Mouse (Mus musculus) common myeloid progenitor, adult 5-6 weeks (primary cell): ENCODE measurements around the gene Cmas. TPM values are rescaled to one million over a fixed set of nuclear protein-coding genes. Genes with fewer than 3 reads are reported as not detected.

Experiments
- ATAC-seq: replicated peaks from 2 replicates; pipeline ENCODE4 v1.8.0; 2016; ENCODE audit warnings: low read depth, mild to moderate bottlenecking, moderate TSS enrichment, inconsistent platforms; ENCODE audit not compliant: poor library complexity, severe bottlenecking
- total RNA-seq: library from RNA; stranded (forward); fragments of 200-1000, 187-1606 nt; gene quantifications from 2 replicates; pipeline ENCODE4 v1.2.3, GENCODE M21; 2017

The Cmas gene
- total RNA-seq, 1 experiment from 2014 or later = 82.6 TPM

DNA sequence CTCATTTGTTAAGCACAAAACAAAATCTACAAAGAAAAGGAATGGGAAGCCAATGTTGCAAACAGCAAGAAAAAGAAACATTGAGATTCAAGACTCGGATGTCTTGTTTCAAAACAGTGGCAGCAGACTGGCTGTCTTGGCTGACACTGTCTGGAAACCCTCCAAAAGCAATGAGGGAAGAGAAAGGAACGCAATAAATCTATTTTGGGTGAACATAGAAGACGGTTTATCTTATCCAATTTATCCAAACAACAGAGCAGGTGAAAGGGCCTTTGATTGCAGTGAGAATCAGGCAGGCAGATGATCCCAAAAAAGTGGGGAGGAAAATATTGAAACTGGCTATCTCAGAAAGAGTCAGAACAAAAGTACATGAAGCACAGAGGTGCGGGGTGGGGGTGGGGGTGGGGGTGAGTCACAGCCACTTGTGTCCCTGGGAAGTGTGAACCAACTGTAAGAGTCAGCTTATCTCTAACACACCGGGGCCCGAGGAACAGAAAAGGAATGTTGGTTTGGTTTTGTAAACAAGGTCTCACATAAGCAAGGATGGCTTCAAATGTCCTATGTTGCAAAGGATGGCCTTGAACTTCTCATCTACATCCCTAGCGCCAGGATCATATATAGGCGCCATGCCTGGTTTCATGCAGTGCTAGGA is 8.3 kb upstream of the Cmas start:
- no peak for ATAC-seq

DNA sequence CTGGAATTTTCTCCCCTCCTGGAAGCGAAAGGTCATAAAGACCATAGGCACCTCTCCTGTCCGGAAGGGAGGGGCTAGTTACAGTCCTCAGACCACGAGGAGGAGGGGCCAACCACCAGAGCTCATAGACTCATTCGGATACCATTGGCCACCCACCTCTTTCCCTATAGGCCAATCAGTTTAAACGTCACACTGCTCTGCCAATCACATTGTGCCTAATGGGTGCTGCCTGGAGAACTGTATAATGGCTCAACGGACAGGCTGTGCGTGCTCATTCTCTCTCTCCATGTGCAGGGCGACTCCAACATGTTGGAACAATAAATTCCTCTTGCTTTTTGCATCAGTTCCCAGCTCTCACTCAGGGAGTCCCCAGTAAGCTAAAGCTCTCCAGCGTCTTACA is 5.1 kb upstream of the Cmas start:
- no peak for ATAC-seq

DNA sequence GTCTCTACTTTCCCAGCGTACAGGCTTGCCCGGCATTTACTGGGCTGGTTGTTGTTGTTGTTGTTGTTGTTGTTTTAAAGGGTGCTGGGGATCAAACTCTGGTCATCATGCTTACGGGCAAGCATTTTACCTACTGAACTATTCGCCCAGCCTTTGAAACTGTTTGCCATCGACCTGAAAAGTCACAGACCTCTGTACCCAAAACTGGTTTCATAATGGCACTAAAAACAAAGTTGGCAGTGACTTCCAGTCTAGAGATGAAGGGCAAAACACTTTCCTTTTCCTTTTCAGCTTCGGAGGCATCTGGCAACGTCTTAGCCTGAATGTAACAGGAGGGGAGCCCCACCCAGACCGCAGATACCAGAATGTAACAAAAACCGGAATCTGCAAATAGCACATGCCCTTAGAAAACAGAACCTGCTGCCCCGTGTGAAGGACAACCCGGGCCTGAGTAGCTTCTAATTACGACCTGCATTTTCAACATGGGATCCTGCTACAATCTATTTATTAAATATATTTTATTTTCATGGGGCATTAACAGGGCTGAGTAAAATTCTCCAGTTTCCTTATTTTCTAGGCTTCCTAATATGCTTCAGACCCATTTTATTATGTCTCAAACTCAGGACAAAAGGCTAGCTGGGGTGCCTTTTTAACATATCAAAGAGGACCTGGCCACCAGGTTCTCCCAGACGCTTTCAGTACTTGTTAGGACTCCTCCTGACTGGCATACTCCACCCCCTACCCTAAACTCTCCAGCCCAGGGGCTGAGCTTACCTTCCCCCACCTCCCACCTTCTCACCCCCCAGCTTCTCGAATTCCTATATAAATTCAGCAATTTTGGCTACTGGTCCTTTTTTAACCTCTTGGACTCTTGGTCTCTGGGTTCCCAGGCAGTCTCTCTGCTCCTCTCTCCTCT is 3.9 kb upstream of the Cmas start:
- ATAC-seq = peak; percentile 67

DNA sequence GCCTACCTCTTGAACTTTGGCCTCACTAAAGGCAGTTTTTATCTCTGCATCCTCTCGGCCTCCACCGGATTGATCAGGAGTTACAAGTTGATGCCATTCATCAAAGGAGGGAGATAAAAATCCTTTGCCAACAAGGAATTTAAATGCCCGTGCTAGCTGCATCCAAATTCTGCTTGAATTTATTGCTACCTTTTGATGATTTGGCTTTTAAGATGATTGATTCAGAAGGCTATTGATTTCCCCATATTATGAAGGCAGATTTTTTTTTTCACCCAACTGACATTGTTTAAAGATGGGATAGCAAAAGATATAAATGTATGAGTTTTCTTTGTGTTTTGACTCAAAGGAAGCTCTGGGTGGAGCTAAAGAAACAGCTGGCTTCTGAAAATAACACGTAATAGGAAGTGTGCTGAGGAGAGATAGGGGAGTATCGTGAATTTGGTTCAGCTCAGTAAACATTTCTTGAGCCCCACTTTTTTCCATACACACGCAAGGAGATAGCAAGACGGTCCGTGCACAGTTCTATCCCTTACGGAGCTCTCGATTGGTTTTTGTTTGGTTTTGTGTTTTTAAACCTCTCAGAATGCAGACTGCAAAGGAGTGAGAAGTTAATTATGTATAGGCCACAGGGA is 964 bp downstream of the Cmas start:
- ATAC-seq = peak; percentile 70

DNA sequence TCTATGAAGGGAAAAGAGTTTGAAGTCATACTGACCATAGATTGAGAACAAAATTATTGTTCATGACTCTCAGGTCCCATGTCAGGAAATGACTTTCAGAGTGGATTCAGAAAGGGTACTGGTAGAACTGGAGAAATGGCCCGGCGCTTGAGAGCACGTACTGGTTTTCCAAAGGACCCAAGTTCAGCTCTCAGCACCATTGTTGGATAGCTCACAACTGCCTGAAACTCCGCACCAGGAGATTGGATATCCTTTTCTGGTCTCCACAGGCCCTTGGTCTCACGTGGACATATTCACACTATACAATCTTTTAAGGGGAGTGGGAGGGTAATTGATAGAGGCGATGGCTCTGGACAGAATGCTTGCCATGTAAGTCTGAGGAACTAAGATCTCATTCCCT is 1.5 kb downstream of the Cmas start:
- no peak for ATAC-seq

DNA sequence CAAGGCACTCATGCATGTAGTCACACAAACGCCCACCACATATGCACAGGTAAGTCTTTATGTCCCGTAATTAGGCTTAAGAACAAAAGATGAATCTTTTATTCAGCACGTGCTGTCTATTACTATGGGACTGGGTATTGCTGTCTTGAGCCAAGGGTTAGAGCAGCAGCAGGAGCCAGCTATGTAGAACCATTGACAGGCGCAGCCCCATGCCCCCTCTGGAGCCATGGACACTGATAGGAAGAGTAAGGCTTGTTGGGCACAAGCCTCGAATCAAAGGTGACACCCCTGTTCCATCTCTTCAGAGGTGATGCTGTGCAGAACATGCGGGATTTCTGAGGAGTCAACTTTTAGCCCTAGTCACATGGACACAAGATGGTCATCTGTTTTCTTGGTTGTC is 2.1 kb downstream of the Cmas start:
- no peak for ATAC-seq

DNA sequence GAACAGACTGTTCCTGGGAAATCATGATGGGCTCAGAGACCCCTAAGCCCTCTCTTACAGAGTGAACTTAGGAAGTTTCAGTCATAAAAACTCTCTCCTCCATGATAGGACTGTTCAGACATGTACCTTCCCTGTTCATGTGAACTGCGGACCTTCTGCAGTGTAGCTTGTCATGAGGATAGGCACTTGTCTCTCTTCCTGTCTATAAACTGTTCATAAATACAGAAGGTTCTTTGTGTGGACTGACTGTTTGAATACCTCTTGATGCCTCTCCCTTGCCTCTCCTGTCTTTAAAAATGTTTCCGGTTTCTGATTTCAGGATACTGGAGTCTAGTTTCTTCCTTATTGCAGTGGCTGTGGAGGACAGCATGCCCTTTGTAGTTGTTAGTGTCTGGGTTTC is 3.1 kb downstream of the Cmas start:
- no peak for ATAC-seq

DNA sequence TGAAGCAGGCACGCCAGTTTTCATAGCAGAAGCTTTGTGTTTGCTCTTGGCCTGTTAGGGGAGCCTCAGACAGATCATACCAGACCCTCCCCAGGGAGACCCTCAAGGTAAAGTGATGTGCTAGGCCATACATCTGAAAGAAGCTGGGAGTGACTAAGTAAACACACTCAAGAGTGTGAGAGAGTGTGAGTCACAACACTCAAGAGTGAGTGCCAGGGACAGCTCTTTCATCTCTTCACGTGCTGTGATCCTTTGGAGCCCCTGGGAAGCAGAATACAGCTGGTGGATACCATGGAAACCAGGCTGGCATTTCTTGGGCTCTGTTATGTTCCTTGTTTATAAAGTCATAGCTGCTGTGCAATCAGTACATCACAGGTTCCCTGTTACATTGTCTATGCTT is 8.4 kb downstream of the Cmas start:
- no peak for ATAC-seq

DNA sequence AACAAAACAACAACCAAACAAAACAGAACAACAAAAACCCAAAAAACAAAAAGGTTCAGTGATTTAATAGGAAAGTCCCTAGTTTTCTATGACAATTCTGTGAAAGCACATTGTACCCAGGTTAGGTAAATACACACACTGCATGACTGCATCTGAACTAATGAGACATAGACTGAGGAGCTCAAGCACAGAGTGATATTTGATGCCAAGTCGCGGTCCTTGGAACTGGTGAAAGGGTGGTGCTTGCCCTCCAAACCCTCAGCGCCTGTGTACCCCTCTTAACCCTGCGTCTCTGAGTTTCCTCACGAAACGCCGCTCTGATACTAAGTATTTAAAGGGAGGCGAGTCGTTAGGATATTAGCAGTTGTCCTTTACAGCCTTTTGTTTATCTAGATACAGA is 10.8 kb downstream of the Cmas start:
- ATAC-seq = no peak

DNA sequence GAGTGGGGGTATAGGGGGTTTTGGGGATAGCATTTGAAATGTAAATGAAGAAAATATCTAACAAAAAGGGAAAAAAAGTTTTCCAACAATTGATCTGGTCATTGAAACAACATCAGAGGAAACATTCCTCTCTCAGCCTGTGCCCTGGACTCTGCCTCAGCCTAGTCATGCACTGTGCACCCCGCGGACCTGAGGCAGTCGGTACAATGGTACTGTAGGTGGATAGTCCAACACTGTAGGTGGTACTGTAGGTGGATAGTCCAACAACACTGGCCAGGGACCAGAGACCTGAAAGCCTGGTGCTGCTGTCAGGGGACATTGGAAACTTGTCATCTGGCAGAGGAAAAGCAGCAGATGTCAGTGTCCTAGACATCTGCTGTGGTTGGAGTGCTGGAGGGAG is 13.4 kb downstream of the Cmas start:
- ATAC-seq = no peak

DNA sequence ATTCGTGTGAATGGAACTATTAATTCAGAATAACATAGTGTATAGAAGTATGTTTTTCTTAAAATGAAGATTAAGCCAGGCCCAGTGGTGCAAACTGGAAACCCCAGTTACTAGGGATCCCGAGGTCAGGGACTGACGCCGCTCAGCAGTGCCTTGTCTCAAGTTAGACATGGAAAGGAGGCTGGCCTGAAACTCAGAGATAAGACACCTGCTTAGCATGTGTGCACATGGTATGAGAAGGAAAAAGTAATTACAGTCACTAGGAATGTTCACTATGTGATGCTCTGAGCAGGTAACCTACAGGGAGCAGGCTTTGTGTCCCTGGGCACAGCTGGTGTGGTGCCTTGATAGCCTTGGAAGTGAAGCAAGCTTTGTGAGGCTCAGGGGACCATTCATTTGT is 15.2 kb downstream of the Cmas start:
- ATAC-seq = no peak

DNA sequence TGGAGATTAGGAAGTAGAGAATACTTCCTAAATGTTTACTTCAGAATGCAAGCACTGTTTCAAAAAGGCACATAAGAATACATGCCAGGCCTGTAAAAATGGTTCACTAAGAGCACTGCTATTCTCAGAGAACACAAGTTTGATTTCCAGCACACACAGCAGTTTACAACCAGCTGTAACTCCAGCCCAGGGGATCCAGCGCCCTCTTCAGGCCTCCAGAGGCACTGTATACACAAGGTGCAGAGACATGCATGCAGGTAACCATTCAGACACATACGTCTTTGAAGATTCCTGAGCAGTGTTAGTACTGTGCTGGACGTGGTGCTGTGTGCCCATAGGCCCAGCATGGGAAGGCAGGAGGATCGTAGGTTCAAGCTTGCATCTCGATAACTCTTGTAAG is 17.1 kb downstream of the Cmas start:
- ATAC-seq = no peak

DNA sequence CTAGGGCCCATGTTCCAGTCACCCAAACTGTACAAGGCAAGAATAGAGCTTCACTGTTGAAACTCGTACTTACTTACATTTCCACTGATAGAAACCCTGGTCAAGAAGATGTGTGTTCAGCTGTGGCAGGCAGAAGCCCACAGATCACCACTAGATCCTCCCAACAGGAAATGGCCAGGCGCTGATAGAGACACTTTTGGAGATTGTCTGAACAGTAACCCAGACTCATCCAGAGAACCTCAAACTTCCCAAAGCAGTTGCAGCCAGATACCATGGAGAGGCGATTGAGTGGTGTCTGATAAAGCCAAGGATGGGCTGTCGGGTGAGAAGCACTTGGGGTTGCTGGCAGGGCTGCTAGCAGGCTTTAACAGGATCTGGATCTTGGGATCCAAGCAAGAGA is 20.4 kb downstream of the Cmas start:
- peak; percentile 55 for ATAC-seq

DNA sequence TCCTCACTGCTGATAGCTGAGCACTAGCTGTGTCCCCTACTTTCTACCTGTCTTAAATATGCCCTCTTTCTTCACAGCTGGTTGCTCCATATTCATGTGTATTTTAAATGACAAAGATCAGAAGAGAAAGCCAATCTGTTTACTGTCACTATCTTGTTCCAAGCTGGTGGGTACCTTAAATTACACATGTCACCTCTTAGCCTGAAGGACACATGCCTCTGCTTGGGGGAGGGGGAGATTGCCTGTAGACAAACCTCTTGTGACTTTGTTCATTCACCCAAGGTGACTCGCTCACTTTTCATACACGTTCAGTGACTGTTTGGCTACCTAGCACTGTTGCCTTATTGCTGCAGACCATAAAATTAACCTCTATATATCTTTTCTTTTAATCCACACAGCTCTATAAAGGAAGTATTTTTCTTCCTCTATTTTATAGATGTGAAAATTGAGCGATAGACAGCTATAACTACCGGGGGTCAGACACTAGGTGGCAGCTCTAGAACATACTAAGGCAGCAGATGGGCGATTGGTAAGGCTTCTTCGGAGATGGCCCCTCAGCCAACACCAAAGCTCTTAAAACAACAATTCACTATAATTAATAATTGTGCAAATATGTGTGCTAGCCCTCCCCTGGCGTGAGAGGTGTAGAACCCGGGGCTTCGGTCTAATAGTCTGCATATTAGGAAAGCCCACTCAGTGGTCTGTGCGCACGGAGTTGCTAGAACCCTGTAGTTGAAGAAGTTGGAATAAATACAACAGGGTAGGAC is 22.7 kb downstream of the Cmas start:
- peak; percentile 67 for ATAC-seq

DNA sequence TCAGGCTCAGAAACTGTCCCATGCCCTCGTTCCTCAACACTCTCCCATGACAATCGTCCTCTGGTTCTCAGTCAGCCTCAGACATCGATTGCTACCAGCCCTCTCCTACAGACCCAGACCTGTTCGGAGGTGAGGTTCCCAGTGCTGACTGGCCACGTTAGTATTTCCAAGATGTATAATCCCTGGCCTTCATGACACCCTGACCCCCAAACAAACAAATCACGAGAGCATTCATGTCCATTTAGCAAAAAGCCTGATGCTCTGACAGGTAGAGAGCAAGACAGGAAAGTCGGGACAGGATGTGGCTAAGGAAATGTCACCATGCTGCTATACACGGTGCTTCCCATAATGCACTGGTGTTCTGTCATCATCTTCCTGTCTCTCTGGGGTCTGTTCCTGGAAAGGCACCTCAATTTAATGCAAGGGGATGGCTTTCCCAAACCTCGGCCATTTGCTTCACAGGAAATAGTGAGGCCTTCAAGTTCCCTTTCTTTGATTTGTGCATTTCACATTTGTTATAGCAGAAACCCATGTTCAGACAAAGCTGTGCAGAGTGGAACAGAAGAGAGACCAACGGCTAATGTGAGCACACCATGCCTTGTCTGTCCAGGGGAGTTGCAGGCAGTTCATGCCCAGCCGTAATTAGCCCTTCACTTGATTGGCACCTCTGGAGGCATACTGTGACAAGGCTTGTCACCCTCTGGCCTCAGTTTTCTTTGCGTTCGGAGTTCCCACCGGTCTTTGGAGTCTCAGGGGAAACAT is 23.5 kb downstream of the Cmas start:
- peak; percentile 22 for ATAC-seq

DNA sequence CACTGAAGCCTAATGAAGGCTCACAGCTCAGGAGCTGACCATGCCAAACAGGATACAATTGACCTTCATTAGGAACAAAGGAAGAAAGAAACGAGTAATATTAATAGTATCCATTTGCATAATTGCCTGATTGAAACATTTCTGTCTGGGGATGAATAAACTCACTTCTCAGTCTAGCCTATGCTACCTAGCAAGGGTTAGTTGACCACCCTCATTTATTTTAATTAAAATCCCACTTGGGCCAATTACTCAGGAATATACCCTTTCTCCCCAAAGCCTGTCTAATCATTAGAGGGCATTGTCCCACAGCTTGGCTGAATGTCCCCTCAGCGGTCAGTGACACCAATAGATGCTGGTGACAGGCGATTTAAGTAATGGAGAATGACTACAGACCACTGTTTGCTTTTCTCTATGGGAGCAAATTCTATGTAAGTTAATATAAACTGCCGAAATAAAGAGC is 24.1 kb downstream of the Cmas start:
- no peak for ATAC-seq

DNA sequence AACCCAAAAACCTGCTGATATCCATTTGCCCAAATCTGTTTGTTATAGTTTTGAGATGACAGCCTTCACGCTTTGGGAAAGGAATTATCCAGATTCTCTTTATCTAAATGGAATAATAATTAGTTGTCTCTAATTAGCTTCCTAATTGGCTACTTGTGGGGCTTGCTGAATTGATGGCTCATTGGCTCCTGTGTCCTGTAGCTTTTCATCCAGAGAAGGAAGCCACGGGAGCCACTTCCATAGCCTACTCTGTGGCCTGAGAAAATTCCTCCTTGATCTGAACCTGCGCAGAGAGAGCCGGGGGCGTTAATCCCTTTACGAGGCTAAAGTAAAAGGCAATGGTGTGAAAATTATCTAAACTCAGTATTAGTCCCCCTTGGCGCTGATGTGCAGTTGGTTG is 24.8 kb downstream of the Cmas start:
- ATAC-seq = no peak

DNA sequence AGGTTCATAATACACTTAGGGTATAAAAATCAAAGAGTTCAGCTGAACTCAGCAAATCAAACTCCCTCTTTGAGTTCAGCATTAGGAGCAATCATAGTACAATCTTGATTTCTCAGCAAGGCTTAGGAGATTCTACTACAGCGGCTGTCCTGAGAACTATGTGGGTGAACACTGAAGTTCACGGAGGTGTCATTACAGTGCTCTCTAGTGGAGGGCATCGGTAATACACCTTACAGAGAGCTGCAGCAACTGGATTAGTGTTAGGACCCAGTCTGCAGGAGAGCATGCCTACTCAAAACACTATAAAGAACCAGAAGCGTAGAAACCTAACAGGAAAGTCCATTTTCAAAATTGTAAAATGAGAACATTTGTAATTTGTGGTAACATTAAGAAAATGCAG is 28.9 kb downstream of the Cmas start:
- peak; percentile 97 for ATAC-seq

DNA sequence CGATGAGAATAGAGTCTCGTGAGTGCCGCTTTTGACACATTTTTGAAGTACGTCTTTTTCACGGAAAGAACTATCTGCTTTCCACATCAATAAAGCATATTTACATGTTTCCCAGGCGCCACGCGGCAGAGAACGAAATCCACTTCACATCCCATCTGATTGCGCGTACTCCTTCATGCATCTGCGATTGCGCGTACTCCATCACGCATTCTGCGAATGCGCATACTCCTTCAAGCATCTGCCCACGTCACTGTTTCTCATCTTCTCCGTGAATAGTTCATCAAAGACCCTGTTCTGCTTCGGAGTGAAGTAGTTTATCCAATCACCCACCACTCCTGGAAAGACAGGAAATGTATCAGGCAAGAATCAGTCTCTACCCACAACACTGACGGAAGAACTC is 29.6 kb downstream of the Cmas start:
- no peak for ATAC-seq
